In the genomic region with DNA sequence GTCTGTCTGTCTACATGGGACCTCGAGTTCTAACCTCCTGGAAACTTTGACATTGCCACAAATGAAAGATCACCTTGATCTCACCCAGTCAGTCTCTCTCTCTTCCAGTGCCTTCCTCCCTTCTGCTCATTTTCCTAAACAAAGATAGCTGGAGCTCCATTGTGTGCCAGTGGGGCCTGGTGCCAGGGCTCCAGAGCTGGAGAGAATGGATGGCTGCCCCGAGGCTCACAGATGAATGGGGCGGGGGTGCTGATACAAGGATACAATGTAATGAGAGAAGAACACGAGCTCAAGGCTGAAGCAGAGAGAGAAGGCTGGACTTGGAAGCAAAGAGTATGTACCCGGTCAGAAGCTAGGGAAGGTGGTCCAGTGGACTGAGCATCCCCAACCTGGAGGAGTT, we compare ENCODE assay signal across 25 mouse cellular contexts.
A peak's percentile ranks its signal among the peaks of the same experiment; 100 is the strongest.
DNase-seq lines count a peak whose midpoint lies in the region; ATAC-seq and TF ChIP-seq lines count a peak whose summit lies in the region.
"Had no signal": no experiment of that assay in that cellular context is flagged by ENCODE, and none has a peak within 500 bp of the region (broad histone marks: within the 10 kb centered on the region; RNA-seq: fewer than 3 reads in every experiment).

No protein-coding gene starts in this region.

- H3K4me3 ChIP-seq in midbrain, embryonic 14.5 days (replicated peaks; ENCODE audit: low read depth, low read length) = no peak overlapping the region
- H3K4me3 ChIP-seq in midbrain, embryonic 10.5 days = no peak overlapping the region
- H3K4me3 ChIP-seq in embryonic facial prominence, embryonic 10.5 days = no peak overlapping the region
- H3K4me3 ChIP-seq: forebrain, embryonic 13.5 days; heart, embryonic 12.5 days; heart, embryonic 15.5 days had no signal

- no peak for TF ChIP-seq CTCF in brain, embryonic 14.5 days (IDR thresholded peaks at IDR 0.05; ENCODE audit: borderline replicate concordance, extremely low read depth, insufficient read depth, insufficient read length)

- H3K9me3 ChIP-seq in midbrain, embryonic 14.5 days (ENCODE audit: control insufficient read depth, low read length) = no peaks in the 10 kb centered on the region
- H3K9me3 ChIP-seq in midbrain, embryonic 10.5 days (replicated peaks) = no peaks in the 10 kb centered on the region
- no peaks in the 10 kb centered on the region for H3K9me3 ChIP-seq in embryonic facial prominence, embryonic 10.5 days
- H3K9me3 ChIP-seq: forebrain, embryonic 10.5 days; forebrain, embryonic 13.5 days; heart, embryonic 12.5 days; heart, embryonic 15.5 days had no signal

- H3K4me1 ChIP-seq in midbrain, embryonic 14.5 days (ENCODE audit: control insufficient read depth, insufficient read depth, low read length) = peaks cover 17% of the 10 kb centered on the region
- H3K4me1 ChIP-seq in midbrain, embryonic 10.5 days = peaks cover 42% of the 10 kb centered on the region
- H3K4me1 ChIP-seq in embryonic facial prominence, embryonic 10.5 days = peaks cover 31% of the 10 kb centered on the region

- H3K9ac ChIP-seq in midbrain, embryonic 14.5 days (replicated peaks; ENCODE audit: low read length) = no peak overlapping the region
- H3K9ac ChIP-seq: forebrain, embryonic 13.5 days; heart, embryonic 12.5 days; heart, embryonic 15.5 days; hindbrain, embryonic 14.5 days had no signal

- intact Hi-C loops in heart, postnatal 10 days (cut with DNase I) = loop anchor here (2.0 to 5.0 kb wide), 4 partner anchors 75 to 287 kb away; a partner anchor contains a TSS

- WGBS in midbrain, embryonic 14.5 days = 55% methylated on average over 5 of the region's 5 CpGs
- 75% methylated on average over 5 of the region's 5 CpGs for WGBS in midbrain, embryonic 10.5 days
- WGBS in embryonic facial prominence, embryonic 10.5 days = 70% methylated on average over 5 of the region's 5 CpGs

- no peak overlapping the region for H3K4me2 ChIP-seq in midbrain, embryonic 14.5 days (ENCODE audit: low read length)
- H3K4me2 ChIP-seq: forebrain, embryonic 13.5 days; heart, embryonic 12.5 days; heart, embryonic 15.5 days had no signal

- DNase-seq in layer of hippocampus, postnatal 10 days (ENCODE audit: low spot score in 2 of 2) = peak; percentile 27 to 47
- DNase-seq in layer of hippocampus, adult 9-10 months (ENCODE audit: low spot score) = no peak
- DNase-seq in midbrain, embryonic 14.5 days = peak; percentile 35
- no peak for DNase-seq in midbrain, embryonic 10.5 days (ENCODE audit: low spot score)
- peak; percentile 62 for DNase-seq in Muller cell, postnatal 12 days (ENCODE audit: inconsistent ontology term)
- DNase-seq in brain, embryonic 14.5 days (ENCODE audit: low read depth) = peak; percentile 69
- DNase-seq in heart, postnatal 10 days = no peak
- DNase-seq in embryonic facial prominence, embryonic 10.5 days (ENCODE audit: low spot score) = no peak
- DNase-seq: adrenal gland, adult 8-10 months; adrenal gland, postnatal 25 days; cerebellum, adult 2 months; cerebellum, postnatal 36 days; embryo, embryonic 11 days; gastrocnemius, postnatal 25 days; heart, adult 18-20 months; heart, postnatal 14 days; heart, postnatal 4 days had no signal

- ATAC-seq in midbrain, embryonic 14.5 days (ENCODE audit: low FRiP score, low TSS enrichment) = no peak
- ATAC-seq: activated CD4-positive, CD25-positive, alpha-beta regulatory T cell, adult 4 months; CD4-positive, CD25-positive, alpha-beta regulatory T cell, adult 4 months; forebrain, embryonic 13.5 days; hindbrain, postnatal 0 days had no signal

- H3K27ac ChIP-seq in midbrain, embryonic 14.5 days (replicated peaks; ENCODE audit: low read depth, low read length) = no peak overlapping the region
- H3K27ac ChIP-seq in midbrain, embryonic 10.5 days (replicated peaks) = no peak overlapping the region
- H3K27ac ChIP-seq in embryonic facial prominence, embryonic 10.5 days (replicated peaks) = no peak overlapping the region
- H3K27ac ChIP-seq: forebrain, embryonic 10.5 days; forebrain, embryonic 13.5 days; heart, embryonic 15.5 days; hindbrain, embryonic 14.5 days; hindbrain, postnatal 0 days had no signal

- H3K27me3 ChIP-seq in midbrain, embryonic 14.5 days (ENCODE audit: control insufficient read depth, insufficient read depth, low read length) = peaks cover 17% of the 10 kb centered on the region
- peaks cover 65% of the 10 kb centered on the region for H3K27me3 ChIP-seq in midbrain, embryonic 10.5 days (ENCODE audit: low read depth, poor library complexity, severe bottlenecking)
- H3K27me3 ChIP-seq in embryonic facial prominence, embryonic 10.5 days (replicated peaks; ENCODE audit: low read depth, poor library complexity, severe bottlenecking) = peaks cover 69% of the 10 kb centered on the region
- H3K27me3 ChIP-seq: heart, embryonic 15.5 days had no signal

- no peak for TF ChIP-seq POLR2A in brain, embryonic 14.5 days (IDR thresholded peaks at IDR 0.05; ENCODE audit: borderline replicate concordance, extremely low read depth, insufficient read depth, insufficient read length, poor library complexity, severe bottlenecking)

- H3K36me3 ChIP-seq in midbrain, embryonic 14.5 days (ENCODE audit: control insufficient read depth, insufficient read depth, low read length) = no peaks in the 10 kb centered on the region
- no peaks in the 10 kb centered on the region for H3K36me3 ChIP-seq in midbrain, embryonic 10.5 days
- no peaks in the 10 kb centered on the region for H3K36me3 ChIP-seq in embryonic facial prominence, embryonic 10.5 days (replicated peaks)
- H3K36me3 ChIP-seq: forebrain, embryonic 10.5 days; heart, embryonic 12.5 days; heart, embryonic 15.5 days had no signal

Comparison
In these comparisons a context has a peak if more than half of its experiments do, and no peak if none do; other contexts are left out.
1. DNase-seq: peak in layer of hippocampus, postnatal 10 days (2 of 2), midbrain, embryonic 14.5 days (single experiment), Muller cell, postnatal 12 days (single experiment) and brain, embryonic 14.5 days (single experiment); none in layer of hippocampus, adult 9-10 months (single experiment), midbrain, embryonic 10.5 days (single experiment), heart, postnatal 10 days (0 of 2) and embryonic facial prominence, embryonic 10.5 days (single experiment).